Mouse (Mus musculus) hindbrain, embryonic 12.5 days (tissue): ENCODE data around the gene Gm10553. TPM values are rescaled to one million over a fixed set of nuclear protein-coding genes. Genes with fewer than 3 reads are reported as not detected.
"Not testable (repeated sequence)": the region's sequence is repeated elsewhere in the genome, so short reads cannot be mapped to it uniquely, and the experiment has no call there.

Source experiments
- ATAC-seq: fragments of 200-750 bp; cut with Nextera tagmentation; 2 replicates; pipeline ENCODE4 v1.8.0; 2017; ENCODE audit warnings: moderate TSS enrichment; ENCODE audit not compliant: low FRiP score
- H3K27ac ChIP-seq: fragments of 300-500 bp; sonication (generic); 2 replicates; pipeline ENCODE4 v1.5.1; 2016; ENCODE audit warnings: mild to moderate bottlenecking
- H3K27me3 ChIP-seq: fragments of 300-500 bp; sonication (generic); 2 replicates; pipeline ENCODE4 v1.6.1; 2016; ENCODE audit warnings: mild to moderate bottlenecking
- H3K36me3 ChIP-seq: fragments of 300-500 bp; sonication (generic); 2 replicates; pipeline ENCODE4 v1.6.1; 2016; ENCODE audit warnings: mild to moderate bottlenecking
- H3K4me1 ChIP-seq: fragments of 300-500 bp; sonication (generic); 2 replicates; pipeline ENCODE4 v1.6.1; 2016
- H3K4me2 ChIP-seq: fragments of 300-500 bp; sonication (generic); replicated peaks from 2 replicates; pipeline ENCODE4 v1.6.1; 2016; ENCODE audit warnings: mild to moderate bottlenecking
- H3K4me3 ChIP-seq: fragments of 300-500 bp; sonication (generic); 2 replicates; pipeline ENCODE4 v1.5.1; 2016; ENCODE audit warnings: mild to moderate bottlenecking
- H3K9ac ChIP-seq: fragments of 300-500 bp; sonication (generic); 2 replicates; pipeline ENCODE4 v1.6.1; 2016; ENCODE audit warnings: mild to moderate bottlenecking, moderate library complexity
- H3K9me3 ChIP-seq: fragments of 300-500 bp; sonication (generic); replicated peaks from 2 replicates; pipeline ENCODE4 v1.6.1; 2016; ENCODE audit warnings: mild to moderate bottlenecking
- WGBS: fragments of 180-500 bp; shearing (Covaris S2); methylation state at CpG from one replicate; pipeline ENCODE4 v1.1.7; 2016; 5-methylcytosine and 5-hydroxymethylcytosine counted together
- polyA plus RNA-seq: library from polyadenylated mRNA; unstranded; fragments of >200 nt; fragmentation: Nextera tagmentation; extraction: Ambion mirVana; gene quantifications from 2 replicates; pipeline ENCODE4 v1.2.1, GENCODE M21; 2016

Gene Gm10553
- polyA plus RNA-seq, 1 experiment from 2014 or later = not detected

DNA sequence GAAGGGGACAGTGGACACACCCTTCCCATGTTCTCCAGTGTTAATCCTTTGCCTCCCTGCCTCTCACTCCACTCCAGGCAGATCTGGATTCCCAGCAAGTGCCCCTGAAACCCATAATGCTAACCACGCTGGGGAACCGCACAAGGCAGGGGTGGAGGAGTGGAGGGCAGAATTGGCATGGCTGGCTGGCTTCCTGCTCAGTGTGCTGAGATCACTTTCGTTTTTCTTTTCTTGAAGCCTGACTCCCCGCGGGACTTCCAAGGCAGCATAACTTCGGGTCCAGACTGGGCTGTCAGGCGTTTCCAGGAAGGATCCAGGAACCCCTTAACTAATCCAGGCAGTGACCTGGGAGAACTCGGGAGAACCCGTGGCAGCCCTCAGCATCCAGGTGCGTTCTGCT lies 11.6 kb downstream of the Gm10553 start:
- not testable (repeated sequence) for H3K9ac ChIP-seq, H3K27me3 ChIP-seq, H3K4me3 ChIP-seq, H3K9me3 ChIP-seq, H3K27ac ChIP-seq, H3K36me3 ChIP-seq, H3K4me2 ChIP-seq, H3K4me1 ChIP-seq, ATAC-seq
- 70% methylated on average over 10 of the region's 10 CpGs for WGBS

GRCm38 (mm10) chr1:85112266-85112665 lies 12.3 kb downstream of the Gm10553 start:
- H3K27me3 ChIP-seq, H3K9ac ChIP-seq, H3K36me3 ChIP-seq, H3K27ac ChIP-seq, H3K4me2 ChIP-seq, H3K9me3 ChIP-seq, H3K4me3 ChIP-seq, H3K4me1 ChIP-seq: not testable (repeated sequence)
- WGBS = 88% methylated on average over 7 of the region's 7 CpGs
- ATAC-seq = peak; percentile 46; the same call in 1 of the 2 replicates

- not testable (repeated sequence) for H3K9ac ChIP-seq, H3K9me3 ChIP-seq, ATAC-seq, H3K27me3 ChIP-seq, H3K36me3 ChIP-seq, H3K4me3 ChIP-seq, H3K4me1 ChIP-seq, H3K4me2 ChIP-seq, H3K27ac ChIP-seq
- WGBS = 69% methylated on average over 2 of the region's 5 CpGs
Observed at GRCm38 (mm10) chr1:85112889-85113288, 12.9 kb downstream of the Gm10553 start.

- H3K4me3 ChIP-seq, H3K36me3 ChIP-seq, H3K27ac ChIP-seq, H3K4me2 ChIP-seq, H3K27me3 ChIP-seq, H3K9me3 ChIP-seq, H3K4me1 ChIP-seq, H3K9ac ChIP-seq: not testable (repeated sequence)
- 86% methylated on average over 3 of the region's 3 CpGs for WGBS
- ATAC-seq = peak; percentile 78
Observed at GRCm38 (mm10) chr1:85114078-85114477, 14.1 kb downstream of the Gm10553 start.

DNA sequence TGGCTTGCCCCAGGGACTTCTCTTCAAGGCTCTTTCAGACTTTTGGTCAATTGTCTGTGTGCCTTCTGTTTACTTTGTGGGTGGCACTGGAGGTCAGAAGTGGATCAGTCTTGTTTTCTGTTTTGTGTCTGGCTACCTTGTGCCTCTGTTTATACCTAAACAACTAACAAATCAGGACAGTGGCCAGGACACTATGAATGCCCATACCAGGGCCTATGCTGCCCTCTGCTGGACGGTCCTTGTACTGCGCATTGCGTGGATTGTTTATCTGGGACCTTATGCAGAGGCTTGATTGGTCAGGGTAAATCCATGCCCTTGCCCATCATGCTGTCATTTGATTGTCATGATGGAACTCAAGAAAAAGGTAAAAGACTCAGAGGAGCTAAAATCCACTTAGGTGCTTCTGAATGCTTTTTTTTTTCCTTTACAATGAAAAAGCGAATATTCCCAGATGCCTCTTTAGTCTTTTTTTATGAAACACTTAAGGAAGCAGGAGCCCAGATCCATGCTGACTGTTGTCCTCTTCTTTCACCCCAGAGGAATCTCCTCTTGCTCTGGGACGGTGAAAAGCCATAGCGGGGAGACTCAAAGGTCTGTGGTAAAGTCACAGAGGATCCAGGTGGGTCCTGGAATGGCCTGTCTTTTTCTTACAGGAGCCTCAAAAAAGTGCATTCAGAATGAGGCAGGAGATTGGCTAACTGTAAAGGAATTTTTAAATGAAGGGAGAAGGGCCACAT lies 14.9 kb downstream of the Gm10553 start:
- WGBS = 55% methylated on average over 6 of the region's 6 CpGs
- H3K9me3 ChIP-seq, H3K27me3 ChIP-seq, ATAC-seq, H3K4me2 ChIP-seq, H3K4me3 ChIP-seq, H3K36me3 ChIP-seq, H3K9ac ChIP-seq, H3K27ac ChIP-seq, H3K4me1 ChIP-seq: not testable (repeated sequence)

DNA sequence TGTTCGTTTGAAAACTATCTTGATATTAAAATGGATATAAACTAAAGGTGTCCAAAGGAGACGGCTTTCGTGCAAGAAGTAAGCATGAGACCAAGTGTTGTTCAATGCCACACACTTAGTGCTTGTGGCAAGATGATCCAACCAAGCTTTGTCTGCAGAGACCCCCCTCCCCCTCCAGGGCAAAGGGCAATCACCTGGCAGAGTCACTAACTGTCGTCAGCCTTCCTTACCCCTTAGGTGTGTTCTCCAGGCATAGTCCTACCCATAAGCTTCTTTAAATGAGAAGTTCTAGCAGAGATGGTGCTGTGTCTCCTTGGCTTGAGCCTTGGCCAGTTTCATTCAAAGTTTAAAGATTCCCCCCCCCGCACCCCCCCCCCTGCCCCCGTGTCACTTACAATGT lies 17.6 kb downstream of the Gm10553 start:
- WGBS = 74% methylated on average over 4 of the region's 6 CpGs
- not testable (repeated sequence) for H3K9ac ChIP-seq, H3K4me2 ChIP-seq, ATAC-seq, H3K9me3 ChIP-seq, H3K27me3 ChIP-seq, H3K27ac ChIP-seq, H3K4me1 ChIP-seq, H3K4me3 ChIP-seq, H3K36me3 ChIP-seq

DNA sequence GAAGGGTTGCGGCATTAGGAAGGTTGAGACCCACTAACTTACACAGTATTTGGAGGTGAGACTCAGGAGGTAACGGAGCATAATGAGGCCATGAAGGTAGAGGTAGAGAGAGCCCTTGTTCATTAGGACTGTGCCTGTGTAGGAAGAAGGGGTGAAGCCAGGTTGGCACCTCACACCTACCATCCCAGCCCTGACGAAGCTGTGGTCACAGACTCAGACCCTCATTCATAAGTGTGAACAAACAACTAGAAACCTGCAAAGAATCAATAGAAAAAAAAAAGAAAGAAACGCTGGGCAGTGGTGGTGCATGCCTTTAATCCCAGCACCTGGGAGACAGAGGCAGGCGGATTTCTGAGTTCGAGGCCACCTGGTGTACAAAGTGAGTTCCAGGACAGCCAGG lies 18.4 kb downstream of the Gm10553 start:
- not testable (repeated sequence) for H3K4me1 ChIP-seq, H3K4me2 ChIP-seq, H3K4me3 ChIP-seq, H3K9me3 ChIP-seq, H3K9ac ChIP-seq, ATAC-seq, H3K36me3 ChIP-seq, H3K27ac ChIP-seq, H3K27me3 ChIP-seq
- WGBS = 87% methylated on average over 6 of the region's 6 CpGs

- not testable (repeated sequence) for H3K9me3 ChIP-seq, H3K27ac ChIP-seq, H3K4me1 ChIP-seq, H3K36me3 ChIP-seq, H3K27me3 ChIP-seq, H3K9ac ChIP-seq, H3K4me2 ChIP-seq, ATAC-seq, H3K4me3 ChIP-seq
- 90% methylated on average over 4 of the region's 4 CpGs for WGBS
Observed at GRCm38 (mm10) chr1:85121841-85122240, 21.9 kb downstream of the Gm10553 start.

DNA sequence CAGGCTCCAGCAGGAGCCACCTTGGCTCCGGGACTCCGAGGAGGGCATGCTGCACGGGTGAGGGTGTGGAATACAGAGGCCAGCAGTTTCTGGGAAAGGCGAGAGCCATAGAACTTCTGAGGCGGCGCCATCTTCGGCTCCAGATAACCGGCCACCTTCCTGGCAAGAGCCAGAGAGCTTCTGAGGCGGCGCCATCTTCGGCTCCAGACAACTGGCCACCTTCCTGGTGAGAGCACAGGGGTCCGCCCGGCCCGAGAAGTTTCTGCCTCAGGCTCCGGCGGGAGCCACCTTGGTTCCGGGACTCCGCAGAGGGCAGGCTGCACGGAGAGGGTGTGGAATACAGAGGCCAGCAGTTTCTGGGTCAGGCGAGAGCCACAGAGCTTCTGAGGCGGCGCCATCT lies 33.7 kb downstream of the Gm10553 start:
- H3K4me1 ChIP-seq, ATAC-seq, H3K27me3 ChIP-seq, H3K9ac ChIP-seq, H3K4me2 ChIP-seq, H3K36me3 ChIP-seq, H3K9me3 ChIP-seq, H3K27ac ChIP-seq, H3K4me3 ChIP-seq: not testable (repeated sequence)
- 88% methylated on average over 22 of the region's 22 CpGs for WGBS

Other genes starting within 250 kb of the Gm10553 start
- 8.3 and 9.0 TPM in 2 replicates for gene Slc16a14, start 165.0 kb upstream of the Gm10553 start, polyA plus RNA-seq
- gene A530032D15Rik, start 9.7 kb downstream of the Gm10553 start, polyA plus RNA-seq = not detected in 2 replicates
- gene C130026I21Rik, start 170.4 kb downstream of the Gm10553 start, polyA plus RNA-seq = not detected in 2 replicates